Mouse (Mus musculus) cortical plate, adult 2 months (tissue): ENCODE measurements around the gene Coq8a.

ENCODE experiments used
- CTCF ChIP-seq: fragments of 200-500 bp; IDR thresholded peaks from 2 replicates; pipeline ENCODE4 v1.5.1; 2011; ENCODE audit warnings: mild to moderate bottlenecking, control low read depth, low read length; ENCODE audit not compliant: insufficient read depth; ENCODE audit errors: extremely low read depth
- POLR2A ChIP-seq: fragments of 200-500 bp; IDR thresholded peaks from 2 replicates; pipeline ENCODE4 v1.6.1; 2011; ENCODE audit warnings: mild to moderate bottlenecking, low read length, control low read depth; ENCODE audit not compliant: insufficient read depth; ENCODE audit errors: extremely low read depth

DNA sequence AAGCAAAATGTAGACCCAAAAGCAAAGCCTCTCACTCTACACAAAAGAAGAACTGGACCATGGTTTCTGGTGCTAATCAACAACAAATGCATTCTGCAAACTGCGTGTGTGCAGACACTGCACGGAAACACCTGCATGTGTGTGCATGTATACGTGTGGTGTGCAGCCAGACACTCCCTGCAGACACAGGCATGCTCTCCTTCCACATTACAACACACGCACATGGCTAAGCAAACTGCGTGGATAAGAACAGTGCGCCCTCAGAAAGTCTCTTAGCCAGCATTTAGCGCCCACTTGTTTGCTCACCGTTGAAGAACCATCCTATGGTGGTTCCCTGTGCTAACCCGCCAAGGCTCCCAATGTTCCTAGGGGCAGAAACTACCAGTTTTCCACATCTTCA, 5.4 kb downstream of the Coq8a start:
- TF ChIP-seq CTCF: no peak
- no peak for TF ChIP-seq POLR2A
